Mouse (Mus musculus): ENCODE data around the gene Psma6. TPM values are rescaled to one million over a fixed set of nuclear protein-coding genes. Genes with fewer than 3 reads are reported as not detected.

The Psma6 gene
- 381 TPM for polyA plus RNA-seq (2014; fragmentation: Illumina TruSeq; extraction: RNeasy Lipid Tissue Mini Kit (QIAGEN cat#74804); ENCODE audit: low read depth, low replicate concordance)

DNA sequence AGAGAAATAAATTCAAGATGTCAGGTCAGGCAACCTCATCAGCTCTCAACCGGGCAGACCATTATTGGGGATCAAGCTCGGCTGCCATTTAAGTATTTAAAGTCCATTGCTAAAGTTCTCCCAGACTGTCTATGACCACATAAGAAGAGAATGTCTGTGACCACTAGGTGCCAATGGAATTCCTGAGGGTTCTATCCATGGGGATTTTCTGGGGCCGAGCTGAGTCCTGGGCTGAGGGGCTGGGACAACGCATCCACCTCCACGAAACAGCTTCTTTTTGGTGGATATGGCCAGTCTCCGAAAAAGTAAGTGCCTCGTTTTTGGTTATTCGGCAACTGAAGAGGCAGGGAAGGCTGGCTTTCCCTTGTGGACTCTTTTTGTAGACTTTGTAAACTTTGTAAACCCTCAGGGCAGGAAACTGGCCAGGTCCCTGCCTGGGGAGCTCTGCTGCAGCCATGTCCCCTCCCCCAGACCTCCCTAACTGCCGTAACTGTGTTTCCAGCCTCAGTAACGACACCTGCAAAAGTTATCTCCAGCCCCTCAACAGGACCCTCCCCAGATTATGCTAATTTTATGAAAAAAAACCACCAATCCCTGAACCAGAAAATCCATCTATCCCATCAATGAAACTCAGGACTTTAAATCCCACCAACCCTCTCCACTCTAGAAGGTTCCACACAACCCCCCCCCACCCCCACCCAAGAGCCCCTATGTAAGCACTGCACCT, at the start of gene Psma6:
TSS of gene Psma6 (plus strand) at position 200 of the 727 bp plus-strand sequence.

Other genes with a start within 250 kb of the Psma6 start
- 13.2 TPM for gene Srp54b, start 229.1 kb upstream of the Psma6 start, polyA plus RNA-seq (2014; fragmentation: Illumina TruSeq; extraction: RNeasy Lipid Tissue Mini Kit (QIAGEN cat#74804); ENCODE audit: low read depth, low replicate concordance)
- gene 1700047I17Rik2, start 184.6 kb upstream of the Psma6 start, polyA plus RNA-seq (2014; fragmentation: Illumina TruSeq; extraction: RNeasy Lipid Tissue Mini Kit (QIAGEN cat#74804); ENCODE audit: low read depth, low replicate concordance) = 36.3 TPM
- 466 TPM for gene Srp54c, start 154.1 kb upstream of the Psma6 start, polyA plus RNA-seq (2014; fragmentation: Illumina TruSeq; extraction: RNeasy Lipid Tissue Mini Kit (QIAGEN cat#74804); ENCODE audit: low read depth, low replicate concordance)
- 39.3 TPM for gene 1110008L16Rik, start 84.6 kb upstream of the Psma6 start, polyA plus RNA-seq (2014; fragmentation: Illumina TruSeq; extraction: RNeasy Lipid Tissue Mini Kit (QIAGEN cat#74804); ENCODE audit: low read depth, low replicate concordance)
- 40.1 TPM for gene Ppp2r3c, start 81.2 kb upstream of the Psma6 start, polyA plus RNA-seq (2014; fragmentation: Illumina TruSeq; extraction: RNeasy Lipid Tissue Mini Kit (QIAGEN cat#74804); ENCODE audit: low read depth, low replicate concordance)
- 41.1 TPM for gene Nfkbia, start 108.4 kb downstream of the Psma6 start, polyA plus RNA-seq (2014; fragmentation: Illumina TruSeq; extraction: RNeasy Lipid Tissue Mini Kit (QIAGEN cat#74804); ENCODE audit: low read depth, low replicate concordance)
- gene Aldoart2, start 181.0 kb downstream of the Psma6 start, polyA plus RNA-seq (2014; fragmentation: Illumina TruSeq; extraction: RNeasy Lipid Tissue Mini Kit (QIAGEN cat#74804); ENCODE audit: low read depth, low replicate concordance) = not detected
- 1.4 TPM for gene Insm2, start 215.2 kb downstream of the Psma6 start, polyA plus RNA-seq (2014; fragmentation: Illumina TruSeq; extraction: RNeasy Lipid Tissue Mini Kit (QIAGEN cat#74804); ENCODE audit: low read depth, low replicate concordance)